ENCODE assay signal across 9 mouse cellular contexts in genomic region chr15:54677660-54678059, GRCm38 (mm10).
DNase-seq lines count a peak whose midpoint lies in the region; ATAC-seq and TF ChIP-seq lines count a peak whose summit lies in the region.
"Had no signal": no experiment of that assay in that cellular context is flagged by ENCODE, and none has a peak within 500 bp of the region (broad histone marks: within the 10 kb centered on the region; RNA-seq: fewer than 3 reads in every experiment).

No protein-coding gene starts in this region.

- peak; percentile 16 for DNase-seq in kidney, adult 9 months
- no peak for DNase-seq in kidney, adult 11 months
- DNase-seq in NIH3T3 (ENCODE audit: low read depth) = peak; percentile 55
- DNase-seq in embryonic facial prominence, embryonic 11.5 days (ENCODE audit: low spot score) = peak; percentile 11
- peak; percentile 26 for DNase-seq in liver, postnatal 0 days
- DNase-seq in midbrain, embryonic 10.5 days (ENCODE audit: low spot score) = no peak
- DNase-seq in spleen, postnatal 4 days (ENCODE audit: low spot score in 2 of 2) = no peak

- TF ChIP-seq CTCF in liver, postnatal 0 days (IDR thresholded peaks at IDR 0.05; ENCODE audit: low read depth) = peak; percentile 57

- ATAC-seq in embryonic facial prominence, embryonic 11.5 days (replicated peaks; ENCODE audit: insufficient number of reproducible peaks, low FRiP score, low TSS enrichment, low read depth) = no peak
- ATAC-seq in liver, postnatal 0 days = no peak
- no peak for ATAC-seq in megakaryocyte-erythroid progenitor cell, adult 5-6 weeks (replicated peaks; ENCODE audit: low FRiP score, low TSS enrichment, poor library complexity, severe bottlenecking)

- no peaks in the 10 kb centered on the region for H3K36me3 ChIP-seq in embryonic facial prominence, embryonic 11.5 days (replicated peaks; ENCODE audit: control insufficient read depth, insufficient read depth, low read depth, low read length)
- no peaks in the 10 kb centered on the region for H3K36me3 ChIP-seq in liver, postnatal 0 days (replicated peaks; ENCODE audit: insufficient read depth, low read length)
- no peaks in the 10 kb centered on the region for H3K36me3 ChIP-seq in midbrain, embryonic 10.5 days
- H3K36me3 ChIP-seq: liver, embryonic 15.5 days had no signal

- no peaks in the 10 kb centered on the region for H3K9me3 ChIP-seq in embryonic facial prominence, embryonic 11.5 days (replicated peaks; ENCODE audit: control insufficient read depth, low read length)
- no peaks in the 10 kb centered on the region for H3K9me3 ChIP-seq in liver, postnatal 0 days (ENCODE audit: low read length)
- H3K9me3 ChIP-seq in midbrain, embryonic 10.5 days (replicated peaks) = no peaks in the 10 kb centered on the region
- H3K9me3 ChIP-seq: liver, embryonic 15.5 days had no signal

- 71% methylated on average over 8 of the region's 8 CpGs for WGBS in embryonic facial prominence, embryonic 11.5 days
- 63% methylated on average over 8 of the region's 8 CpGs for WGBS in liver, postnatal 0 days (ENCODE audit: insufficient replicate concordance)
- WGBS in midbrain, embryonic 10.5 days = 74% methylated on average over 8 of the region's 8 CpGs

- H3K27ac ChIP-seq in embryonic facial prominence, embryonic 11.5 days (replicated peaks; ENCODE audit: low read depth, low read length) = no peak overlapping the region
- no peak overlapping the region for H3K27ac ChIP-seq in liver, postnatal 0 days (ENCODE audit: low read depth)
- no peak overlapping the region for H3K27ac ChIP-seq in midbrain, embryonic 10.5 days (replicated peaks)
- H3K27ac ChIP-seq: liver, embryonic 15.5 days had no signal

- H3K4me3 ChIP-seq in embryonic facial prominence, embryonic 11.5 days (ENCODE audit: low read depth, low read length) = no peak overlapping the region
- H3K4me3 ChIP-seq in liver, postnatal 0 days (ENCODE audit: low read depth, low read length) = no peak overlapping the region
- H3K4me3 ChIP-seq in midbrain, embryonic 10.5 days = no peak overlapping the region
- H3K4me3 ChIP-seq: liver, embryonic 15.5 days had no signal

- no peak overlapping the region for H3K9ac ChIP-seq in embryonic facial prominence, embryonic 11.5 days (replicated peaks; ENCODE audit: low read length)
- no peak overlapping the region for H3K9ac ChIP-seq in liver, postnatal 0 days (replicated peaks)
- H3K9ac ChIP-seq: liver, embryonic 15.5 days had no signal

- no peak for TF ChIP-seq EP300 in liver, postnatal 0 days (IDR thresholded peaks at IDR 0.05; ENCODE audit: low read depth)

- no peaks in the 10 kb centered on the region for H3K4me1 ChIP-seq in embryonic facial prominence, embryonic 11.5 days (ENCODE audit: control insufficient read depth, insufficient read depth, low read length)
- no peaks in the 10 kb centered on the region for H3K4me1 ChIP-seq in liver, postnatal 0 days (ENCODE audit: insufficient read depth)
- no peaks in the 10 kb centered on the region for H3K4me1 ChIP-seq in midbrain, embryonic 10.5 days
- H3K4me1 ChIP-seq: liver, embryonic 15.5 days had no signal

- H3K4me2 ChIP-seq in embryonic facial prominence, embryonic 11.5 days (ENCODE audit: low read depth, low read length) = no peak overlapping the region
- no peak overlapping the region for H3K4me2 ChIP-seq in liver, postnatal 0 days (ENCODE audit: low read depth, low read length)
- H3K4me2 ChIP-seq: liver, embryonic 15.5 days had no signal

- H3K27me3 ChIP-seq in embryonic facial prominence, embryonic 11.5 days (ENCODE audit: control insufficient read depth, insufficient read depth, low read length) = no peaks in the 10 kb centered on the region
- H3K27me3 ChIP-seq in liver, postnatal 0 days (ENCODE audit: insufficient read depth, low read length) = no peaks in the 10 kb centered on the region
- H3K27me3 ChIP-seq in midbrain, embryonic 10.5 days (ENCODE audit: low read depth, poor library complexity, severe bottlenecking) = no peaks in the 10 kb centered on the region
- H3K27me3 ChIP-seq: liver, embryonic 15.5 days had no signal

Comparison
In these comparisons a context has a peak if more than half of its experiments do, and no peak if none do; other contexts are left out.
1. DNase-seq: peak in kidney, adult 9 months (single experiment), NIH3T3 (single experiment), embryonic facial prominence, embryonic 11.5 days (single experiment) and liver, postnatal 0 days (single experiment); none in kidney, adult 11 months (single experiment), midbrain, embryonic 10.5 days (single experiment) and spleen, postnatal 4 days (0 of 2).